Mouse (Mus musculus) bone marrow macrophage, adult 2 months (primary cell): Measurements from ENCODE around the gene Sod1.

Experiments
- CTCF ChIP-seq: IDR thresholded peaks from 2 replicates; pipeline ENCODE4 v1.5.1; 2012; ENCODE audit warnings: low read depth, mild to moderate bottlenecking, low read length, moderate library complexity
- POLR2A ChIP-seq: IDR thresholded peaks from 2 replicates; pipeline ENCODE4 v1.6.1; 2012; ENCODE audit warnings: mild to moderate bottlenecking, low read depth, low read length, borderline replicate concordance

DNA sequence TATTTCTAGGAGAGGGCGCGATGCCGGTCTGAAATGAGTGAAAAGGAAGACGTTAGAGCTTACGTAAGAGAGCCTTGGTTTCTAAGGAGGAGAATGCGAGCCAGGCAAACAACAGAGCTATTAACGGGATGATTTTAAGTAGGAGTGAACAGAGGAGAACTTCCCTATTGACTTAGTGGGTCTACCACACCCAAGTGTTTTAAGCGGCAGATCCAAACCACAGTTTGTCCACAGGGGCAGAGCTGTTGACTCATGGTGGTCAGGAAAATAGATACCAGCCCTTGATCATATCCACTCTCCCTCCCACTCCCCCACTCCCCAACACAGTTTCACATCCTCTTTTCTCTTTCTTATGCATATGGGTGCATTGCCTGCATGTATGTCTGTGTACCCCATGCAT is 43.1 kb upstream of the Sod1 start:
- no peak for TF ChIP-seq CTCF
- TF ChIP-seq POLR2A: no peak
